Mouse (Mus musculus): ENCODE measurements around the gene Tmem233. TPM values are rescaled to one million over a fixed set of nuclear protein-coding genes. Genes with fewer than 3 reads are reported as not detected.

Gene Tmem233
- polyA plus RNA-seq, 1 experiment from 2014 or later, result not detected

- H3K4me1 ChIP-seq (replicated peaks; ENCODE audit: insufficient read depth, low read length), result peaks cover 18% of the 10 kb centered on the region; the same call in 1 of the 2 replicates
- TF ChIP-seq CTCF (IDR thresholded peaks at IDR 0.05; ENCODE audit: low read depth), result no peak
- WGBS, result 30% methylated on average over 11 of the region's 11 CpGs
- no peak overlapping the region for H3K9ac ChIP-seq (ENCODE audit: low read depth, low read length)
- H3K4me2 ChIP-seq (ENCODE audit: low read length), result no peak overlapping the region
- peak overlapping the region; percentile 68 for H3K27ac ChIP-seq
- no peaks in the 10 kb centered on the region for H3K9me3 ChIP-seq (replicated peaks; ENCODE audit: low read length)
- no peak overlapping the region for H3K4me3 ChIP-seq (replicated peaks; ENCODE audit: low read depth, low read length)
- ATAC-seq (replicated peaks; ENCODE audit: low FRiP score, low read depth), result 0 out of 2 replicates have a peak, but pooled peaks have one; percentile 19
- no peak for DNase-seq (ENCODE audit: low spot score)
- H3K27me3 ChIP-seq (ENCODE audit: insufficient read depth, low read length), result no peaks in the 10 kb centered on the region
- H3K36me3 ChIP-seq (ENCODE audit: insufficient read depth, low read length), result peaks cover 64% of the 10 kb centered on the region
Measured at GRCm38 (mm10) chr5:116019371-116019770, 63.7 kb downstream of the Tmem233 start.

GRCm38 (mm10) chr5:116018784-116019183, 64.3 kb downstream of the Tmem233 start:
- peak overlapping the region; percentile 68 for H3K27ac ChIP-seq
- peak; percentile 61 for ATAC-seq (replicated peaks; ENCODE audit: low FRiP score, low read depth)
- H3K4me2 ChIP-seq (ENCODE audit: low read length), result no peak overlapping the region
- no peaks in the 10 kb centered on the region for H3K27me3 ChIP-seq (ENCODE audit: insufficient read depth, low read length)
- no peaks in the 10 kb centered on the region for H3K9me3 ChIP-seq (replicated peaks; ENCODE audit: low read length)
- H3K4me3 ChIP-seq (replicated peaks; ENCODE audit: low read depth, low read length), result no peak overlapping the region
- peaks cover 70% of the 10 kb centered on the region for H3K36me3 ChIP-seq (ENCODE audit: insufficient read depth, low read length)
- peak; percentile 67 for TF ChIP-seq CTCF (IDR thresholded peaks at IDR 0.05; ENCODE audit: low read depth)
- H3K9ac ChIP-seq (ENCODE audit: low read depth, low read length), result no peak overlapping the region
- peaks cover 18% of the 10 kb centered on the region; the same call in 1 of the 2 replicates for H3K4me1 ChIP-seq (replicated peaks; ENCODE audit: insufficient read depth, low read length)
- DNase-seq (ENCODE audit: low spot score), result peak; percentile 48
- 44% methylated on average over 6 of the region's 6 CpGs for WGBS

- peak overlapping the region; percentile 47; the same call in 1 of the 2 replicates for H3K27ac ChIP-seq
- peaks cover 72% of the 10 kb centered on the region for H3K36me3 ChIP-seq (ENCODE audit: insufficient read depth, low read length)
- no peak overlapping the region for H3K4me2 ChIP-seq (ENCODE audit: low read length)
- WGBS, result 91% methylated on average over 9 of the region's 9 CpGs
- no peak overlapping the region for H3K9ac ChIP-seq (ENCODE audit: low read depth, low read length)
- ATAC-seq (replicated peaks; ENCODE audit: low FRiP score, low read depth), result no peak
- H3K9me3 ChIP-seq (replicated peaks; ENCODE audit: low read length), result no peaks in the 10 kb centered on the region
- TF ChIP-seq CTCF (IDR thresholded peaks at IDR 0.05; ENCODE audit: low read depth), result no peak
- peaks cover 16% of the 10 kb centered on the region; the same call in 1 of the 2 replicates for H3K4me1 ChIP-seq (replicated peaks; ENCODE audit: insufficient read depth, low read length)
- H3K27me3 ChIP-seq (ENCODE audit: insufficient read depth, low read length), result no peaks in the 10 kb centered on the region
- no peak for DNase-seq (ENCODE audit: low spot score)
- no peak overlapping the region for H3K4me3 ChIP-seq (replicated peaks; ENCODE audit: low read depth, low read length)
Measured at GRCm38 (mm10) chr5:116018196-116018595, 64.8 kb downstream of the Tmem233 start.

- no peak for ATAC-seq (replicated peaks; ENCODE audit: low FRiP score, low read depth)
- H3K9me3 ChIP-seq (replicated peaks; ENCODE audit: low read length), result no peaks in the 10 kb centered on the region
- H3K36me3 ChIP-seq (ENCODE audit: insufficient read depth, low read length), result peaks cover 72% of the 10 kb centered on the region
- H3K4me2 ChIP-seq (ENCODE audit: low read length), result no peak overlapping the region
- no peaks in the 10 kb centered on the region for H3K27me3 ChIP-seq (ENCODE audit: insufficient read depth, low read length)
- H3K27ac ChIP-seq, result no peak overlapping the region
- no peak for TF ChIP-seq CTCF (IDR thresholded peaks at IDR 0.05; ENCODE audit: low read depth)
- peaks cover 8% of the 10 kb centered on the region; the same call in 1 of the 2 replicates for H3K4me1 ChIP-seq (replicated peaks; ENCODE audit: insufficient read depth, low read length)
- no peak for DNase-seq (ENCODE audit: low spot score)
- 89% methylated on average over 8 of the region's 8 CpGs for WGBS
- H3K9ac ChIP-seq (ENCODE audit: low read depth, low read length), result no peak overlapping the region
- no peak overlapping the region for H3K4me3 ChIP-seq (replicated peaks; ENCODE audit: low read depth, low read length)
Measured at GRCm38 (mm10) chr5:116017391-116017790, 65.7 kb downstream of the Tmem233 start.

GRCm38 (mm10) chr5:116016542-116016941, 66.5 kb downstream of the Tmem233 start:
- WGBS, result 91% methylated on average over 5 of the region's 5 CpGs
- no peak for TF ChIP-seq CTCF (IDR thresholded peaks at IDR 0.05; ENCODE audit: low read depth)

GRCm38 (mm10) chr5:116014237-116014636, 68.8 kb downstream of the Tmem233 start:
- Histone ChIP-seq H3K4me3 (replicated peaks; ENCODE audit: low read depth, low read length) (no peak overlapping the region), H3K27ac (no peak overlapping the region), H3K36me3 (ENCODE audit: insufficient read depth, low read length) (peaks cover 52% of the 10 kb centered on the region), H3K27me3 (ENCODE audit: insufficient read depth, low read length) (no peaks in the 10 kb centered on the region), H3K9ac (ENCODE audit: low read depth, low read length) (no peak overlapping the region), H3K9me3 (replicated peaks; ENCODE audit: low read length) (no peaks in the 10 kb centered on the region), H3K4me2 (ENCODE audit: low read length) (no peak overlapping the region), H3K4me1 (replicated peaks; ENCODE audit: insufficient read depth, low read length) (peaks cover 7% of the 10 kb centered on the region; the same call in 1 of the 2 replicates)
- TF ChIP-seq CTCF (IDR thresholded peaks at IDR 0.05; ENCODE audit: low read depth), result no peak
- ATAC-seq (replicated peaks; ENCODE audit: low FRiP score, low read depth) (no peak), DNase-seq (ENCODE audit: low spot score) (no peak)
- WGBS, result 93% methylated on average over 11 of the region's 11 CpGs

More at GRCm38 (mm10) chr5:116016542-116016941, 66.5 kb downstream of the Tmem233 start:
- Histone ChIP-seq H3K36me3 (ENCODE audit: insufficient read depth, low read length) (peaks cover 70% of the 10 kb centered on the region), H3K9ac (ENCODE audit: low read depth, low read length) (no peak overlapping the region), H3K4me1 (replicated peaks; ENCODE audit: insufficient read depth, low read length) (0 out of 2 replicates have a peak, but pooled peaks cover 3% of the 10 kb centered on the region), H3K27ac (no peak overlapping the region), H3K9me3 (replicated peaks; ENCODE audit: low read length) (no peaks in the 10 kb centered on the region), H3K4me2 (ENCODE audit: low read length) (no peak overlapping the region), H3K4me3 (replicated peaks; ENCODE audit: low read depth, low read length) (no peak overlapping the region), H3K27me3 (ENCODE audit: insufficient read depth, low read length) (no peaks in the 10 kb centered on the region)
- ATAC-seq (replicated peaks; ENCODE audit: low FRiP score, low read depth) (no peak), DNase-seq (ENCODE audit: low spot score) (no peak)

- Histone ChIP-seq H3K4me3 (replicated peaks; ENCODE audit: low read depth, low read length) (no peak overlapping the region), H3K27ac (no peak overlapping the region), H3K4me2 (ENCODE audit: low read length) (no peak overlapping the region), H3K27me3 (ENCODE audit: insufficient read depth, low read length) (no peaks in the 10 kb centered on the region), H3K36me3 (ENCODE audit: insufficient read depth, low read length) (peaks cover 50% of the 10 kb centered on the region), H3K9ac (ENCODE audit: low read depth, low read length) (no peak overlapping the region), H3K9me3 (replicated peaks; ENCODE audit: low read length) (no peaks in the 10 kb centered on the region), H3K4me1 (replicated peaks; ENCODE audit: insufficient read depth, low read length) (peaks cover 7% of the 10 kb centered on the region; the same call in 1 of the 2 replicates)
- DNase-seq (ENCODE audit: low spot score) (no peak), ATAC-seq (replicated peaks; ENCODE audit: low FRiP score, low read depth) (no peak)
- 65% methylated on average over 8 of the region's 8 CpGs for whole genome bisulfite sequencing
- no peak for TF ChIP-seq CTCF (IDR thresholded peaks at IDR 0.05; ENCODE audit: low read depth)
Measured at GRCm38 (mm10) chr5:116013821-116014220, 69.2 kb downstream of the Tmem233 start.
